Mouse (Mus musculus): ENCODE measurements around the gene Cnpy3. TPM values are rescaled to one million over a fixed set of nuclear protein-coding genes. Genes with fewer than 3 reads are reported as not detected.

Gene Cnpy3
- polyA plus RNA-seq, 1 experiment from 2014 or later: 85.9 TPM

DNA sequence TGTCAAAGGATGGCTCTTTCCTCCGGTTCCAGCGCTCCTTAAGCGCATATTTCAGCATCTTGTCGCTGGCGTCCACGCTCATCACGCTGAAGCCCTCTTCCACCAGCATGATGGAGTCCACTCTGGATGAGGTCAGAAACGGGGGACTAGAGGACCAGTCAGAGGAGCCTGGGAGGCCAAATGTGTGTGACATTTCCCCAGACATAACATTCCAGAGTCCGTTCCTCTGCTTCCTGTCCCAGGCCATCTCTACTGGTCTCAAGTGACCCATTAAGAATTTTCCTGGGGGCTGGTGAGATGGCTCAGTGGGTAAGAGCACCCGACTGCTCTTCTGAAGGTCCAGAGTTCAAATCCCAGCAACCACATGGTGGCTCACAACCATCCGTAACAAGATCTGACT lies 24.7 kb downstream of the Cnpy3 start:
- H3K4me2 ChIP-seq (replicated peaks; ENCODE audit: low read depth, low read length): no peak overlapping the region
- peaks cover 20% of the 10 kb centered on the region; the same call in 1 of the 2 replicates for H3K36me3 ChIP-seq (ENCODE audit: insufficient read depth, low read length)
- no peaks in the 10 kb centered on the region for H3K9me3 ChIP-seq (ENCODE audit: low read length)
- 86% methylated on average over 11 of the region's 11 CpGs for WGBS
- ATAC-seq (ENCODE audit: low FRiP score, low TSS enrichment): no peak
- H3K27me3 ChIP-seq (ENCODE audit: insufficient read depth, low read length): 0 out of 2 replicates have a peak, but pooled peaks cover 6% of the 10 kb centered on the region
- H3K27ac ChIP-seq (ENCODE audit: low read length): no peak overlapping the region
- 0 out of 2 replicates have a peak, but pooled peaks cover 4% of the 10 kb centered on the region for H3K4me1 ChIP-seq (ENCODE audit: insufficient read depth, low read length)
- H3K4me3 ChIP-seq (ENCODE audit: low read length): no peak overlapping the region
- H3K9ac ChIP-seq (replicated peaks; ENCODE audit: low read length): no peak overlapping the region

DNA sequence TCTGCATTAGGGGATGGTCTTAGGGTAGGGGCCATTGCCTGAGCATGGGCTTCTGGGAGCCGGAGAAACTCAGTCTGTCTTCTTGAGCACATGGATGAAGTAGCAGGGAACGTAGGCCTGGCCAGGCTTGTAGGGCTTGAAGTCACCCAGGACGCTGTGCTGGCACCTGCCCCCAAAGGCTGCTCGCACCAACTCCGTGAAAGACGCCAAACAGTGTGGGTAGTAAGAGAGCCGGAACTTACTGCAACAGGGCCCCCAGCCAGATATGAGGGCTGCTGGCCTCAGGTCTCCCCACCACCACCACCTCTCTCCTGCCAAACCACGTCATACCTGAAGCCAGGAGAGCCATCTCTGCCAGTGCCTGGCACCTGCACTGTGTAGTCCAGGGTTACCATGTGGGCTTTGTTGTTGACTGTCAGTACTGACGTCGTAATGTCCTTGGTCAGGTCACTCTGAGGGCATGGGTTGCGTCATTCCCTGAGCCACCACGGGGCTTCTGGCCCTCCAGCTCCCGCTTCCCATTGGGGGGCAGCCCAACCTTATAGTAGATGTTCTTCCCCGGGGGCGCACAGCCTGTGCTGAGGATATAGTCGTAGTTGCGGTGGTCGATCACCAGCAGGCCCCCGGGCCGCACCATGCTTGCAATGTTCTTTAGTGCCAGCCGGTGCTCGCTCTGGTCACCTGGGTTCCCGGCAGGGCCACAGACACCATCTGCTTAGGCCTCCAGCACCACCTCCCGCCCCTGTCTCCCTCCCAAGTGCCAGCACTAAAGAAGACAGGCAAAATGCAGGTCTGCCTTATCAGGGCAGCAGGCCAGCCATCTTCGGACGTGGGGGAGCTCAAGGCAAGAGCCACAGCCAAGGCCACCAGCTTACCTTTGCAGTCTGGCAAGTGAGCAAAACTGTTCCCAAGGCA lies 26.0 kb downstream of the Cnpy3 start:
- no peak for ATAC-seq (ENCODE audit: low FRiP score, low TSS enrichment)
- no peak overlapping the region for H3K4me2 ChIP-seq (replicated peaks; ENCODE audit: low read depth, low read length)
- no peak overlapping the region for H3K27ac ChIP-seq (ENCODE audit: low read length)
- 91% methylated on average over 26 of the region's 26 CpGs for WGBS
- no peaks in the 10 kb centered on the region for H3K9me3 ChIP-seq (ENCODE audit: low read length)
- H3K36me3 ChIP-seq (ENCODE audit: insufficient read depth, low read length): peaks cover 29% of the 10 kb centered on the region; the same call in 1 of the 2 replicates
- H3K27me3 ChIP-seq (ENCODE audit: insufficient read depth, low read length): 0 out of 2 replicates have a peak, but pooled peaks cover 6% of the 10 kb centered on the region
- 0 out of 2 replicates have a peak, but pooled peaks cover 4% of the 10 kb centered on the region for H3K4me1 ChIP-seq (ENCODE audit: insufficient read depth, low read length)
- H3K9ac ChIP-seq (replicated peaks; ENCODE audit: low read length): no peak overlapping the region
- H3K4me3 ChIP-seq (ENCODE audit: low read length): no peak overlapping the region

DNA sequence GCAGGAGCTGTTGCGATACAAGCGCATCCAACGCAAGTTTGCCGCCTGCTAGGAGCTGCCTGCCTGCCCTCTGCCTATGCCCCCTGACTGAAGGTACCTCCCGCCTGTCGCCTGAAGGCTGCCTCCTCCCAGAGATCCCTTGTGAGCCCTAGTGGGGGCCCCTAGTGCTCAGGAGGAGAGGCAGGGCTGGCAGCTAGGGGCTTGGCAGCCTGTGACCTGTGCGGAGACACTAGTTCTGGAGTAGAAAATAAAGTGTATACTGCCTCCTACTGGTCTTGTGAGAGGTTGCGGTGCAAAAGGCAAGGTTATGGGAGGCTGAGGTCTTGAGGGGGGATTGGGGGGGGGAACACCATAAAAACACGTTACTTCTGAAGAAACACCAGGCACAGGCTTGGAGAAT lies 26.7 kb downstream of the Cnpy3 start:
- WGBS: 42% methylated on average over 9 of the region's 9 CpGs
- H3K9me3 ChIP-seq (ENCODE audit: low read length): no peaks in the 10 kb centered on the region

DNA sequence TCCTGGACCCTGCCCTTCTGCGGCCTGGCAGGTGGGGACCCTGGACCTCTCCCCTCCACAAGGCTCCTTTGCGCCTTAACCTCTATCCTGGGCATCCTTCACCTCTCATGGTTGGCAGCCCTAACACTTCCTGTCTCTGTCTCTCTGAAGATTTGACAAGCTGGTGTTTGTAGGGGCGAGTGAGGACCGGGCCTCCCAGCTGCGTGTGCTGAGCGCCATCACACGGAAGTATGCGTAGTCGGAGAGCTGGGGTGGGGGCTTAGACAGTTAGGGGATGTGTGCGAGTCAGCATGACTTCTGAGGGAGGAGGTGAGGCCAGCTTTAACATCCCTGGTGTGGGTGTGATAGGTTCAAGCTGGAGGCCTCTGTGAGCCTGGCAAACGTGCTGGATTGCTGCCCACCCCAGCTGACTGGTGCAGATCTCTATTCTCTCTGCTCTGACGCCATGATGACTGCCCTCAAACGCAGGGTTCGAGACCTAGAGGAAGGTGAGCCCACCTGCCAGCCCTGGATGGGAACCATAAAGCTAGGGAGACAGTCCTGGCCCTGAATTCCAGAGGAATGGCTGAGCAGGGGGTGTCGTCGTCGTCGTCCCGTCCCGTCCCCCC lies 27.4 kb downstream of the Cnpy3 start:
- H3K9me3 ChIP-seq (ENCODE audit: low read length): no peaks in the 10 kb centered on the region
- WGBS: 72% methylated on average over 19 of the region's 20 CpGs
- no peak for ATAC-seq (ENCODE audit: low FRiP score, low TSS enrichment)
- 0 out of 2 replicates have a peak, but pooled peaks cover 6% of the 10 kb centered on the region for H3K27me3 ChIP-seq (ENCODE audit: insufficient read depth, low read length)
- H3K9ac ChIP-seq (replicated peaks; ENCODE audit: low read length): no peak overlapping the region
- no peak overlapping the region for H3K27ac ChIP-seq (ENCODE audit: low read length)
- H3K4me1 ChIP-seq (ENCODE audit: insufficient read depth, low read length): 0 out of 2 replicates have a peak, but pooled peaks cover 4% of the 10 kb centered on the region
- H3K4me3 ChIP-seq (ENCODE audit: low read length): no peak overlapping the region
- peaks cover 36% of the 10 kb centered on the region for H3K36me3 ChIP-seq (ENCODE audit: insufficient read depth, low read length)
- H3K4me2 ChIP-seq (replicated peaks; ENCODE audit: low read depth, low read length): no peak overlapping the region

More for the DNA sequence above, 26.7 kb downstream of the Cnpy3 start:
- H3K4me1 ChIP-seq (ENCODE audit: insufficient read depth, low read length): 0 out of 2 replicates have a peak, but pooled peaks cover 4% of the 10 kb centered on the region
- H3K4me3 ChIP-seq (ENCODE audit: low read length): no peak overlapping the region
- no peak overlapping the region for H3K4me2 ChIP-seq (replicated peaks; ENCODE audit: low read depth, low read length)
- H3K9ac ChIP-seq (replicated peaks; ENCODE audit: low read length): no peak overlapping the region
- peaks cover 36% of the 10 kb centered on the region for H3K36me3 ChIP-seq (ENCODE audit: insufficient read depth, low read length)
- H3K27ac ChIP-seq (ENCODE audit: low read length): no peak overlapping the region
- H3K27me3 ChIP-seq (ENCODE audit: insufficient read depth, low read length): 0 out of 2 replicates have a peak, but pooled peaks cover 6% of the 10 kb centered on the region
- ATAC-seq (ENCODE audit: low FRiP score, low TSS enrichment): 0 out of 2 replicates have a peak, but pooled peaks have one; percentile 36

DNA sequence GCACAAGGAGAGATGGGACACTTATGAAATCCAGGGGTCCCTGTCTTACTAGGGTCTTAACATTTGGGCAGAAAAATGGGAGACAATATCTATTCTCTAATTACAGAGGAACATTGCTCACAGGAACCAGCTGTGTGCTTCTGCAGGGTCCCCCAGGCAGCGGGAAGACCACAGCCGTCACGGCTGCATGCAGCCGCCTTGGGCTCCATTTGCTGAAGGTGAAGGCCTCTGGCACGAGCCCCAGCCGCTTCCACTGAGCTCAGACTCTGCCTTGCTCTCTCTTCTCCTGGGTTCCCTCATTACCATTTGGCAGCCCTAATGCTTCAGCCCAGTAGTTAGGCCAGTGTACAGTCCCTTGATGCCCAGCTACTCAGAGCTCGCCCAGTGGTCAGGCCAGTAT lies 30.9 kb downstream of the Cnpy3 start:
- Histone ChIP-seq H3K4me2 (replicated peaks; ENCODE audit: low read depth, low read length) (no peak overlapping the region), H3K27me3 (ENCODE audit: insufficient read depth, low read length) (no peaks in the 10 kb centered on the region), H3K9ac (replicated peaks; ENCODE audit: low read length) (no peak overlapping the region), H3K36me3 (ENCODE audit: insufficient read depth, low read length) (peaks cover 47% of the 10 kb centered on the region), H3K4me3 (ENCODE audit: low read length) (no peak overlapping the region), H3K9me3 (ENCODE audit: low read length) (no peaks in the 10 kb centered on the region), H3K27ac (ENCODE audit: low read length) (no peak overlapping the region), H3K4me1 (ENCODE audit: insufficient read depth, low read length) (no peaks in the 10 kb centered on the region)
- 82% methylated on average over 7 of the region's 7 CpGs for WGBS
- ATAC-seq (ENCODE audit: low FRiP score, low TSS enrichment): no peak

DNA sequence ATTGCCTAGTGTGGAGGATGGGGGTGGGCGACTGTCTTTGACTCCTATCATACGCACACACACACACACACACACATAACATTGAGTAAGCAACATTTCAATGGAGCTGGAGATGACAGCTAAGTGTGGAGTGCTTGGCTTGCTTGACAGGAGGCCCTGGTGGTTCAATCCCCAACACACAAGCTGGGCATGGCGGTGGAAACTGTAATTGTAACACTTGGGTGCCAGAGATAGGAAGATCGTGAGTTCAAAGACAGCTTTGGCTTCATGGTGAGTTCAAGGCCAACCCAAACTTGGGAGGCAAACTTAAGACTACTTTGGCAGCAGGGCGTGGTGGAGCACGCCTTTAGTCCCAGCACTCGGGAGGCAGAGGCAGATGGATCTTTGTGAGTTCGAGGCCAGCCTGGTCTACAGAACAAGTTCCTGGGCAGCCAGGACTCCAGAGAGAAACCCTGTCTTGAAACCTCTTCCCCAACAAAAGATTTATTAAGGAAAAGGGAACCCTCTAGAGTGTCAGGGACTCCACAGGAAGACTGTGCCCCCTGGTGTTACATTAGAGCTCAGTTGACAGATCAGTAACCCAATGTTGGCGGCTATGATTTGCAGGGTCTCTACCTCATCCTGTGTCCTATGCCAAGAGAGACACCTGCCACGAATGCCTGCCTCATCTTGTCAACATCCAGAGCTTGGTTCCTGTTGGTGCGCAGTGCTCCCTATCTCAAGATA lies 37.1 kb downstream of the Cnpy3 start:
- Histone ChIP-seq H3K4me1 (ENCODE audit: insufficient read depth, low read length) (peaks cover 17% of the 10 kb centered on the region), H3K4me3 (ENCODE audit: low read length) (no peak overlapping the region), H3K9me3 (ENCODE audit: low read length) (no peaks in the 10 kb centered on the region), H3K36me3 (ENCODE audit: insufficient read depth, low read length) (peaks cover 33% of the 10 kb centered on the region), H3K9ac (replicated peaks; ENCODE audit: low read length) (no peak overlapping the region), H3K27me3 (ENCODE audit: insufficient read depth, low read length) (no peaks in the 10 kb centered on the region), H3K4me2 (replicated peaks; ENCODE audit: low read depth, low read length) (no peak overlapping the region), H3K27ac (ENCODE audit: low read length) (no peak overlapping the region)
- WGBS: 95% methylated on average over 11 of the region's 11 CpGs
- no peak for ATAC-seq (ENCODE audit: low FRiP score, low TSS enrichment)

DNA sequence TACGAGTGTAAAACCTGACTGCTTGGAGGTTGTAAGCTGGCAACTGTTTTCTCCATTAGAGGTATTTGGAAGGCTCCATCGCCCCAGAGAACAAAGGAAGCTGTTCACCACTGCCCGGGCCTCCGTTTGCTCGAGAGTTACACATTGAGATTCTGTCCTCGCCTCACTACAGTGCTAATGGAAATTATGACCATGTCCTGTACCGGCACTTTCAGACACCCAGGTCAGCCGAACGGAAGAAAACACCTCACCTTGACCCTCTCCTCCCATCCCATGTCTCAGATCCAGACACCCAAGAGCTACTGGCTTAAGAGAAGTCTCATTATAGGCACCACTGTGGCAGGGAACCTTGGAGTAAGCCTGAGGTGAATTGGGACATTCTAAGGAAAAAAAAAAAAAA lies 38.2 kb downstream of the Cnpy3 start:
- H3K4me1 ChIP-seq (ENCODE audit: insufficient read depth, low read length): peaks cover 17% of the 10 kb centered on the region
- no peak overlapping the region for H3K9ac ChIP-seq (replicated peaks; ENCODE audit: low read length)
- H3K4me2 ChIP-seq (replicated peaks; ENCODE audit: low read depth, low read length): no peak overlapping the region
- H3K4me3 ChIP-seq (ENCODE audit: low read length): no peak overlapping the region
- 91% methylated on average over 9 of the region's 9 CpGs for WGBS
- no peaks in the 10 kb centered on the region for H3K9me3 ChIP-seq (ENCODE audit: low read length)
- peaks cover 33% of the 10 kb centered on the region for H3K36me3 ChIP-seq (ENCODE audit: insufficient read depth, low read length)
- ATAC-seq (ENCODE audit: low FRiP score, low TSS enrichment): no peak
- H3K27ac ChIP-seq (ENCODE audit: low read length): no peak overlapping the region
- H3K27me3 ChIP-seq (ENCODE audit: insufficient read depth, low read length): no peaks in the 10 kb centered on the region

DNA sequence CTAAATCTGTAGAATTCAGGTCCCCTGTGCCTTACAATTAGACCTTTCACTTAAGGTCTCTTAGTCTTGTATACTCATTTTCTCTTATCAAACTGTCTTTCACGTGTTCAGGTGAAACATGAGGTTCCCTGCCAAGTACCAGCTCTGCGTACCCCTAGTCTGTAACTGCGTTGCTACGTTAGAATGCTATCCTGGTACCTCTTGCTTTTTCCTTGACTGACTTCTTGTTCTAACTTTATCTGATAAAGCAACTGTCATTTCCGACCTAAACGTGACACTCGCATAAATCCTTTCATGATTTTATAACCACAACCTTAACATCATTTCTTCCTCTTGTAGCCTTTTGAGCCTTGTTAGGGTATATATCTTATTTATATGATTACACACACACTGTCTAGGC lies 39.6 kb downstream of the Cnpy3 start:
- 64% methylated on average over 7 of the region's 7 CpGs for WGBS
- peaks cover 17% of the 10 kb centered on the region for H3K4me1 ChIP-seq (ENCODE audit: insufficient read depth, low read length)
- peaks cover 31% of the 10 kb centered on the region for H3K36me3 ChIP-seq (ENCODE audit: insufficient read depth, low read length)
- H3K9ac ChIP-seq (replicated peaks; ENCODE audit: low read length): peak overlapping the region; percentile 91
- peak overlapping the region; percentile 93 for H3K4me2 ChIP-seq (replicated peaks; ENCODE audit: low read depth, low read length)
- no peak overlapping the region for H3K27ac ChIP-seq (ENCODE audit: low read length)
- peak overlapping the region; percentile 68 for H3K4me3 ChIP-seq (ENCODE audit: low read length)
- H3K27me3 ChIP-seq (ENCODE audit: insufficient read depth, low read length): no peaks in the 10 kb centered on the region
- no peaks in the 10 kb centered on the region for H3K9me3 ChIP-seq (ENCODE audit: low read length)
- no peak for ATAC-seq (ENCODE audit: low FRiP score, low TSS enrichment)

DNA sequence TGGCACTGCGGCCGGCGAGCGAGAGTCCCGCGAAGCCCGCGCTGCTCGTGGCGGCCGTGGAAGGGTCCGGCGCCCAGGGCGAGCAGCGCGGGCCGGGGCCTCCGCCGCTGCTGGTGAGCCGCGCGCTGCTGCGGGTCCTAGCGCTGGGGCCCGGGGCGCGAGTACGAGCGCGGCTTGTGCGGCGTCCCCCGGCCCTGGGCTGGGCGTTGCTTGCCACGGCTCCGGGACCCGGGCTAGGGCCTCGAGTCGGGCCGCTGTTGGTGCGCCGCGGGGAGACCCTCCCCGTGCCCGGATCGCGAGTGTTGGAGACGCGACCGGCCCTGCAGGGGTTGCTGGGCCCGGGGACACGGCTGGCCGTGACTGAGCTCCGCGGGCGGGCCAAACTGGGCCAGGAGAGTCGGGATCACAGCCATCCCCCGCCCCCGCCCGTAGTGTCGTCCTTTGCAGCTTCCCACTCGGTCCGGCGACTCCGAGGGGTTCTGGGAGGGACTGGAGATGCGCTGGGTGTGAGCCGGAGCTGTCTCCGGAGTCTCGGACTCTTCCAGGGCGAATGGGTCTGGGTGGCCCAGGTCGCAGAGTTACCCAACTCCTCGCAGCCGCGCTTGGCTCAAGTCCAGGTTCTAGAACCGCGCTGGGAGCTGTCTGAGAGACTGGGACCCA lies 40.3 kb downstream of the Cnpy3 start:
- Histone ChIP-seq H3K36me3 (ENCODE audit: insufficient read depth, low read length) (peaks cover 29% of the 10 kb centered on the region), H3K27me3 (ENCODE audit: insufficient read depth, low read length) (no peaks in the 10 kb centered on the region), H3K4me3 (ENCODE audit: low read length) (peak overlapping the region; percentile 68), H3K4me2 (replicated peaks; ENCODE audit: low read depth, low read length) (peak overlapping the region; percentile 93), H3K4me1 (ENCODE audit: insufficient read depth, low read length) (peaks cover 17% of the 10 kb centered on the region), H3K27ac (ENCODE audit: low read length) (peak overlapping the region; percentile 79; the same call in 1 of the 2 replicates), H3K9me3 (ENCODE audit: low read length) (no peaks in the 10 kb centered on the region), H3K9ac (replicated peaks; ENCODE audit: low read length) (peak overlapping the region; percentile 91)
- WGBS: under 1% methylated on average over 76 of the region's 76 CpGs
- ATAC-seq (ENCODE audit: low FRiP score, low TSS enrichment): peak; percentile 70
